Mouse (Mus musculus) forebrain, embryonic 12.5 days (tissue): Measurements from ENCODE around the gene Slamf6. TPM values are rescaled to one million over a fixed set of nuclear protein-coding genes. Genes with fewer than 3 reads are reported as not detected.

ENCODE experiments used
- ATAC-seq: fragments of 200-750 bp; cut with Nextera tagmentation; 2 replicates; pipeline ENCODE4 v1.8.0; 2017; ENCODE audit warnings: moderate TSS enrichment; ENCODE audit not compliant: low FRiP score
- H3K27ac ChIP-seq: fragments of 300-500 bp; sonication (generic); 2 replicates; pipeline ENCODE4 v1.5.1; 2016; ENCODE audit warnings: mild to moderate bottlenecking
- H3K27me3 ChIP-seq: fragments of 300-500 bp; sonication (generic); 2 replicates; pipeline ENCODE4 v1.6.1; 2016; ENCODE audit warnings: mild to moderate bottlenecking
- H3K36me3 ChIP-seq: fragments of 300-500 bp; sonication (generic); replicated peaks from 2 replicates; pipeline ENCODE4 v1.6.1; 2016; ENCODE audit warnings: mild to moderate bottlenecking
- H3K4me1 ChIP-seq: fragments of 300-500 bp; sonication (generic); 2 replicates; pipeline ENCODE4 v1.6.1; 2016
- H3K4me2 ChIP-seq: fragments of 300-500 bp; sonication (generic); 2 replicates; pipeline ENCODE4 v1.6.1; 2016; ENCODE audit warnings: mild to moderate bottlenecking, moderate library complexity
- H3K4me3 ChIP-seq: fragments of 300-500 bp; sonication (generic); replicated peaks from 2 replicates; pipeline ENCODE4 v1.5.1; 2016; ENCODE audit warnings: mild to moderate bottlenecking
- H3K9ac ChIP-seq: fragments of 300-500 bp; sonication (generic); 2 replicates; pipeline ENCODE4 v1.6.1; 2016; ENCODE audit warnings: mild to moderate bottlenecking
- H3K9me3 ChIP-seq: fragments of 300-500 bp; sonication (generic); 2 replicates; pipeline ENCODE4 v1.6.1; 2016
- WGBS: fragments of 180-500 bp; shearing (Covaris S2); methylation state at CpG from one replicate; pipeline ENCODE4 v1.1.7; 2016; 5-methylcytosine and 5-hydroxymethylcytosine counted together
- polyA plus RNA-seq: library from polyadenylated mRNA; unstranded; fragments of >200 nt; fragmentation: Nextera tagmentation; extraction: Ambion mirVana; gene quantifications from 2 replicates; pipeline ENCODE4 v1.2.1, GENCODE M21; 2016

Slamf6 gene
- polyA plus RNA-seq, 1 experiment from 2014 or later = not detected

DNA sequence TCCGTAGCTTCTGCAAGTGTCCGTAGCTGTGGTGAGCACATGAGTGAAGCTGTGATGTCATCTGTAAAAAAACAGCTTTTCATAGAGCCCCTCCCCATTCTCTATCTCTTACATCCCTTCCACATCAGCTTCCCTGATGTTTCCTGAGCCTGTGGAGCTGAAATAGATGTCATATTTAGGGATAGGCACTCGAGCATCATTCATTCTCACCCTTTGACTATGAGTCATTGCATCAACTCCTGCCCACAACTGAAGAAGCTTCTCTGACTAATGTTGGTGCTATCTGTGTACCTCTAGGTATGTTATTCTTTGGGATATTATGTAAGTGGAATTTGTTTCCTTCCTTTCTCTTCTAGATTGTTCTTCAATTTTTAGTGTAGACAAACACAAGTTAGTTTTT, 7.6 kb downstream of the Slamf6 start:
- Histone ChIP-seq H3K36me3 (no peaks in the 10 kb centered on the region), H3K4me2 (no peak overlapping the region), H3K27ac (no peak overlapping the region), H3K9ac (no peak overlapping the region), H3K27me3 (no peaks in the 10 kb centered on the region), H3K4me3 (no peak overlapping the region), H3K9me3 (no peaks in the 10 kb centered on the region), H3K4me1 (no peaks in the 10 kb centered on the region)
- ATAC-seq = no peak
- WGBS = 84% methylated on average over 3 of the region's 3 CpGs

DNA sequence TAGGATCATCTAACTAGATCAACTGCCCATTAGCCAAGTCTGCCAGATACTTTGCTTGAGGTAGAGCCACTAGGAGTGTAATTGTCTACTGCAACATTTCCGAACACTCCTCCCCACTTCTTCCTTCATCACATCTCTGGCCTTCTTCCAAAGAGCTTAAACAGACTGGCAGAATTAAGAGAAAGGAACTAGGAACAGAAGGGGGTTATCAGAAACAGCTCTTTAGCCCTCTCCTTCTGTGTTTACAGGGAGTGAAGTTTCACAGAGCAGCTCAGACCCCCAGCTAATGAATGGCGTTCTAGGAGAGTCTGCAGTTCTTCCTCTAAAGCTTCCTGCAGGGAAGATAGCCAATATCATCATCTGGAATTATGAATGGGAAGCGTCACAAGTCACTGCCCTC, 16.5 kb downstream of the Slamf6 start:
- Histone ChIP-seq H3K27me3 (no peaks in the 10 kb centered on the region), H3K4me3 (no peak overlapping the region), H3K4me2 (no peak overlapping the region), H3K9me3 (no peaks in the 10 kb centered on the region), H3K4me1 (no peaks in the 10 kb centered on the region), H3K9ac (no peak overlapping the region), H3K27ac (no peak overlapping the region), H3K36me3 (no peaks in the 10 kb centered on the region)
- WGBS = 77% methylated on average over 3 of the region's 3 CpGs
- no peak for ATAC-seq

DNA sequence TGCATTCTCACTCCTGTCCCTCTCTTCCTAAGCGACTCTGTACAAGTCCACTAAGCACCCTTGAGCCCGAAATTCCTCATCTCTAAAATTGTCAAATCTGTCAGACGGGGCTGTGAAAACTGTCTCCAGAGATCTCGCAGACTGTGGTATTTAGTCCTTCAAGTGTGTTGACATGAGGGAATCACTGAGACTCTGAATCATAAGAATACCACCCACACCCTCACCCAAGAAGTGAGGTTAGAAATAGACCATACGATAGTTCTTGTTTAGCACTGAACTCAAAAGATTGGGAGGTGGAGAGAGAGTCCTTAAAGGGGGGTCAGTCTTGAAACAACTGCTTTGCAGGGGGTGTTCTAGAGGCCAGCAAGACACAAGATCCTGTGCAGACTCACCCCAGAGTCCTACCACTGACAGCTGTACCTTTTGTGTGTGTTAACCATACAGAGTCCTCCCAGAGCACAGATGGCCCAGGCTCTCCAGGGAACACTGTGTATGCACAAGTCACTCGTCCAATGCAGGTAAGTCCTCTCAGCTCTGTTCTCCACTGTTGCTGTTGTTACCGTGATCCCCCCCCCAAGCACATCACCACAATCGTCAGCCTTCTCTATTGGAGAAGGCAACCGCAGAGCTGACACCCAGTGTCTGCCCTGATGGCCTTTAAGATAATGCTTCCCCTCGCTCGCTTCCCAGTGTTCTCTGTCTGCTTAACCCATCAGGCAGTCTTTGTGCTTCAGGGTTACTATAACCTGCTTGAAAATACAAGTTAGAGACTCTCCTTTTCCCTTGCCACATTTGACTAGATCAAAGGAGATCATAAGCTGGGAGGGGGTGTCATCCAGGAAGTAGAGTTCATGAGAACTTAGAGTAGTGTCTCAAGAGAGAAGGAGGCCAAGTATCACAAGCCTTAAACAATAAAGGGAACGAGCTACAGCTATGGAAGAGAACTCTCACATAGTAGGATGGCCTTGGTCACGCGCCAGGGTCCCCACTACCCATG, 21.9 kb downstream of the Slamf6 start:
- WGBS = 84% methylated on average over 14 of the region's 14 CpGs
- Histone ChIP-seq H3K4me1 (0 out of 2 replicates have a peak, but pooled peaks cover 3% of the 10 kb centered on the region), H3K4me3 (no peak overlapping the region), H3K4me2 (no peak overlapping the region), H3K9me3 (no peaks in the 10 kb centered on the region), H3K27me3 (no peaks in the 10 kb centered on the region), H3K36me3 (no peaks in the 10 kb centered on the region), H3K9ac (no peak overlapping the region), H3K27ac (no peak overlapping the region)
- no peak for ATAC-seq

DNA sequence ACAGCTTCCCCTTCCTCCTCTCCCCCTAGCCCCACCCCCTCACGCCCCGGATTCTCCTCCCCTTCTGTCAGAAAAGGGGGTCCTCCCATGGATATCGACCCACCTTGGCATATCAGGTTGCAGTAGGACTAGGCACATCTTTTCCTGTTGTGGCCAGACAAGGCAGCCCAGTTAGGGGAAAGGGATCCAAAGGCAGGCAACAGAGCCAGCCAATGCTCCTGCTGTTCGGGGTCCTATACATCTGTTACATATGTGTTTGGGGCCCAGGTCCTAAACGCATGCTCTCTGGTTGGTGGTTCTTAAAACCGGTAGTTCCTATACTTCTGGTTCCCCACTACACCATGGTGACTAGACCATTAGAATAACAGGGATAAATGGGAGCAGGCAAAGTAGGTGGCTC, 23.3 kb downstream of the Slamf6 start:
- 79% methylated on average over 6 of the region's 6 CpGs for WGBS
- H3K36me3 ChIP-seq = no peaks in the 10 kb centered on the region
- no peak overlapping the region for H3K27ac ChIP-seq
- H3K4me2 ChIP-seq = no peak overlapping the region
- no peak for ATAC-seq
- no peak overlapping the region for H3K9ac ChIP-seq
- 0 out of 2 replicates have a peak, but pooled peaks cover 3% of the 10 kb centered on the region for H3K4me1 ChIP-seq
- H3K4me3 ChIP-seq = no peak overlapping the region
- H3K9me3 ChIP-seq = no peaks in the 10 kb centered on the region
- no peaks in the 10 kb centered on the region for H3K27me3 ChIP-seq

DNA sequence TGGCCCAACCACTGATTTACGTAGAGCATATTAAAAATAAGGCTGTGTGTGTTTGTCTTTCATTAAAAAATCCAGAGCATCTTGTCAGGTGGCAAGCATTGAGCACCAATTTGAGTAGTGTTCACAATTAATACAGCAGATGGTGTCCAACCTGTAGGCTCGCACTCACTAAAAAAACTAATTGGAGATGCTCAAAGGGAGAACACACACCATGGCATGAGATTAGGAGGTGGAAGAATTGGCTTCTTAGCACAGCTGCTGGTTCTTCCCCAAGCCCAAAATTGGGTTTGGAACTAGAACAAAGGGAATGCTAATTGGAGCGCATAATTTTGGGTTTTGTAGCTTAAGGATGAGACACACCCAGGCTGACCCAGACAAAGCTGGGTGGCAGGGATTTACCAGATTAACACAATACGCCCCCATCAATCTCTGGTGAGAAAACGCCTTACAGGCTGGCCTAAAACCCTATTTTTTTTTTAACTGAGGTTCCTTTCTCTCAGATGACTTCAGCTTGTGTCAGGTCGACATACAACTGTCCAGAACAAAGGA, 29.2 kb downstream of the Slamf6 start:
- no peaks in the 10 kb centered on the region for H3K36me3 ChIP-seq
- H3K4me2 ChIP-seq = no peak overlapping the region
- H3K27me3 ChIP-seq = no peaks in the 10 kb centered on the region
- no peak for ATAC-seq
- 45% methylated on average over 6 of the region's 6 CpGs for WGBS
- H3K9me3 ChIP-seq = no peaks in the 10 kb centered on the region
- no peak overlapping the region for H3K4me3 ChIP-seq
- no peak overlapping the region for H3K27ac ChIP-seq
- no peaks in the 10 kb centered on the region for H3K4me1 ChIP-seq
- no peak overlapping the region for H3K9ac ChIP-seq

DNA sequence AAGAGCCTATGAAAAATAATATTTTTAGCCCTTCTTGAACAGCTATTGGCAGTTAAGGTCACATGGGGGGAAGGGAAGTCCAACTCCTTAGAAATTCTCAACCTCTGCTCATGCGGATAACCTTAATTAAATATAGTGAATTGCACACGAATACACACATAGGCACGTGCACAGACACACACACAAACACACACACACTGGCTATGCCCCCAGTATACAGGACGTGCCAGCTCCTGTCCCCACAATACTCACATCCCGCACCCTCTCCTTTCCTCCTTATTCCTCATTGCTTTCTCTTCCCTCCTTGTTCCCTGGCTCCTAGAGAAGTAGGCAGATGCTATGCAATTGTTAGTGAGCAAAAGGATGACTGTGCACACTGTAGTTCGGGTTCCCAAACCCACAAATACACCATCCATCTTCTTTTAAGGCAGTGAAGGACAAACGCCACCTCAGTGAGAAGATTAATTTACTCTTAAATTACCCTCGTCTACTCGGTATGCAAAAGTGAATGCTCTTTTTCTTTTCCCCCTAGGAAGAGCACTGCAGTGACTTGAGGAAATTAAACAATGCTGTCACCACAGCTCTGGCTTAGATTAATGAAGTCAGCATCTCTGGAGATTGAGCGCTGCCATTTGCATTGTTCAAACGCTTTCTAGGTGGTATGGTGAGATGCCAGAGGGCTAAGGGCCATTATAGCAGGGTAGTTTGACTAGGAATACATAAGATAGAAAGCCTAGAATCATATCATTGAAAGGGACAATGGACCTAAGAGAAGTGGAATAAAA, 31.0 kb downstream of the Slamf6 start:
- Histone ChIP-seq H3K9me3 (no peaks in the 10 kb centered on the region), H3K4me3 (no peak overlapping the region), H3K27ac (no peak overlapping the region), H3K36me3 (no peaks in the 10 kb centered on the region), H3K9ac (no peak overlapping the region), H3K4me2 (no peak overlapping the region), H3K4me1 (no peaks in the 10 kb centered on the region), H3K27me3 (no peaks in the 10 kb centered on the region)
- no peak for ATAC-seq
- WGBS = 71% methylated on average over 11 of the region's 11 CpGs

DNA sequence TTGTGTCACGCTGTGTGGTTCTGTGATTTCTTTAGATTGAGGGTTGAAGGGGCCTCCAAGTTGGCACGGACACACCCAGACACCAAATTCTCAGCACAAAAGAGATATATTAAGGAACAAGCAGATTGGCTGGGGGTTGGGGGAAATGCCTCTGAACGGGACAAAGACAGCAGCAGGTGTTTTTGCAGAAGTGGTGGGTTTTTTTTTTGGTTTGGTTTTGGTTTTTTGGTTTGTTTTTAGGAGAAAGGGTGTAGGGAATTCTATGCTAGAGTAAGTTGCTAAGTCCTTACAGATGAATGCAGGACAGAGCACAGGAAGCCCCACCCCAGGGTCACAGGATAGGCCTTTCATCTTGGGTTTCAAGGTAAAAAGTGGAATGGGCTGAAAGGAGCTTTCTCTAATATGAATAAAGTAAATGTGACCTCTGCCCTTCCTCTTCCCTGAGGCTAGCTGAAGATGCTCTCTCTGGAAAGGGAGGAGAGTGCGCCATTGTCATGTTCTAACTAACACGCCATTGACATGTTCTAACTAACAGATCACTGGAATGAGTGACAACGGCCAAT, 31.7 kb downstream of the Slamf6 start:
- 85% methylated on average over 6 of the region's 6 CpGs for WGBS
- Histone ChIP-seq H3K4me1 (no peaks in the 10 kb centered on the region), H3K27ac (no peak overlapping the region), H3K9me3 (no peaks in the 10 kb centered on the region), H3K27me3 (no peaks in the 10 kb centered on the region), H3K9ac (no peak overlapping the region), H3K36me3 (no peaks in the 10 kb centered on the region), H3K4me2 (no peak overlapping the region), H3K4me3 (no peak overlapping the region)
- no peak for ATAC-seq

DNA sequence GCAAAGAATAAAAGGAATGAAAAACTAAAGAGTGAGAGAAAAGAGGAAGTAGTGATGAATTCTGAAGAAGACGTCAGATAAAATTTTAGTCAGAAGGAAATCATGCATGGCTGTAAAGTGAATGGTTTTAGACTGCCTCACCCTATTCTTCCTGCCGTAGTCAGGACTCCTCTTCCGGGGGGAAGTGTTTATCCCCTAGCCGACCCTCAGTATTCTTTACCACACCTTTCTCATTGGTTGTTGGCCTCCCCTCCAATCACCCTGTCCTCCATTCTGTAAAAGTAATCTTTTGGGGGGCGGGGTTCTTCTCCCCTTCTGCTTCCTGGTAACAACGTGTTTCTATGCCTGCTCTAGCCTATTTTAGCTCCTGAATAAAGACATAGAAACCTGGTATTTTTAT, 37.8 kb downstream of the Slamf6 start:
- Histone ChIP-seq H3K27ac (no peak overlapping the region), H3K4me3 (no peak overlapping the region), H3K9me3 (no peaks in the 10 kb centered on the region), H3K4me2 (no peak overlapping the region), H3K27me3 (no peaks in the 10 kb centered on the region), H3K4me1 (no peaks in the 10 kb centered on the region), H3K36me3 (no peaks in the 10 kb centered on the region), H3K9ac (no peak overlapping the region)
- 76% methylated on average over 6 of the region's 6 CpGs for WGBS
- no peak for ATAC-seq

DNA sequence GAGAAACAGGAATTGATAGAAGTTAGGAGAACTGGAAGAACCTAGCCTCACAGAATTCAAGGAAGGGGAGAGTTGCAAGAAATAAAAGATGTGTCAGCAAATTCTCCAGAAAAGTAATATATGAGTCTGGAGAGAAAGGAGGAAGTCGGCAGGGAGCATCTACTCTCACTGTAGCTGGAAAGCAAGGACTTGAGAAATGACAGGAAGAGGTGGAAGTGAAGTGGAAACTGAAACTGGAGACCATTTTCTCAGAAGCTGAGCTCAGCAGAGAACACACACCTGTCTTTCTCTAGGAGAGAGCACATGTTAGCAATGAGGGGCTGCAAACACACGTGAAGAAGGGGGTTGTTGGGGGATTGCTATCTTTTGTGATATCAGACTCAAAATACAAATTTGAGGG, 40.1 kb downstream of the Slamf6 start:
- ATAC-seq = no peak
- 90% methylated on average over 2 of the region's 2 CpGs for WGBS
- Histone ChIP-seq H3K4me3 (no peak overlapping the region), H3K4me2 (no peak overlapping the region), H3K27me3 (no peaks in the 10 kb centered on the region), H3K9me3 (no peaks in the 10 kb centered on the region), H3K36me3 (no peaks in the 10 kb centered on the region), H3K27ac (no peak overlapping the region), H3K4me1 (no peaks in the 10 kb centered on the region), H3K9ac (no peak overlapping the region)

DNA sequence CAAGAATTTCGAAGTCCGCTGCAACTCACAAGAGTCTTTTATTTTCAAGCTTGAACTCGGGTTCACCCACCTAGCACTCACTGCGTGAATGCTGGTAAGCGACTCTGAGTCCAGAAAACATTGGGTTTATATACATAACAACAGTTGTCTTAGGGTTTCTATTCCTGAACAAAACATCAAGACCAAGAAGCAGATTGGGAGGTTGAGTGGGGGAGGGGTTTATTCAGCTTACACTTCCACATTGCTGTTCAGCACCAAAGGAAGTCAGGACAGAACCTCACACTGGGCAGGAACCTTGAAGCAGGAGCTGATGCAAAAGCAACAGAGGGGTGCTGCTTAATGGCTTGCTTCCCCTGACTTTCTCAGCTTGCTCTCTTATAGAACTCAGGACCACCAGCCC, 43.4 kb downstream of the Slamf6 start:
- no peak overlapping the region for H3K4me2 ChIP-seq
- no peak overlapping the region for H3K9ac ChIP-seq
- H3K27ac ChIP-seq = no peak overlapping the region
- ATAC-seq = no peak
- H3K4me1 ChIP-seq = no peaks in the 10 kb centered on the region; the same call in 1 of the 2 replicates
- no peaks in the 10 kb centered on the region for H3K36me3 ChIP-seq
- no peaks in the 10 kb centered on the region for H3K9me3 ChIP-seq
- WGBS = 90% methylated on average over 5 of the region's 5 CpGs
- no peak overlapping the region for H3K4me3 ChIP-seq
- no peaks in the 10 kb centered on the region for H3K27me3 ChIP-seq

DNA sequence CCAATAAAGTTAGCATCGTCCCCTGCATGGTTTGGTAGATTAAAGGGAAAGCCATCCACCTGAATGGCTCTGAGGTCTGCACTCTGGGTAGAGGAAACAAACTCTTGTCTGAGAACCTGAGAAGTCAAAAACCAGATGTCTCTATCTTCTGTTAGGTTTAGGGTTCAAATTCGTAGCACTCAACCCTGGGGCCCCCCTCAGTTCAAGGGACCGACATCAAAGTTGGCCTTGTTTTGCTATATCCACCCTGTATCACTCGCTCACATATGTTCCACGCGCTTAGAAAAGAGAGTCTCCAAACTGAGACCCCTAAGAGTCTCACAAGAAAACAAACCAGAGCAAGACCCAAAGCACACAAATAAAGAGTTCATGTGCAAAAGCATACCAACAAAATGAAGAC, 44.4 kb downstream of the Slamf6 start:
- H3K4me2 ChIP-seq = no peak overlapping the region
- H3K4me3 ChIP-seq = no peak overlapping the region
- no peaks in the 10 kb centered on the region for H3K9me3 ChIP-seq
- H3K27me3 ChIP-seq = no peaks in the 10 kb centered on the region
- H3K4me1 ChIP-seq = no peaks in the 10 kb centered on the region; the same call in 1 of the 2 replicates
- 91% methylated on average over 6 of the region's 6 CpGs for WGBS
- H3K27ac ChIP-seq = no peak overlapping the region
- ATAC-seq = no peak
- H3K9ac ChIP-seq = no peak overlapping the region
- H3K36me3 ChIP-seq = no peaks in the 10 kb centered on the region

DNA sequence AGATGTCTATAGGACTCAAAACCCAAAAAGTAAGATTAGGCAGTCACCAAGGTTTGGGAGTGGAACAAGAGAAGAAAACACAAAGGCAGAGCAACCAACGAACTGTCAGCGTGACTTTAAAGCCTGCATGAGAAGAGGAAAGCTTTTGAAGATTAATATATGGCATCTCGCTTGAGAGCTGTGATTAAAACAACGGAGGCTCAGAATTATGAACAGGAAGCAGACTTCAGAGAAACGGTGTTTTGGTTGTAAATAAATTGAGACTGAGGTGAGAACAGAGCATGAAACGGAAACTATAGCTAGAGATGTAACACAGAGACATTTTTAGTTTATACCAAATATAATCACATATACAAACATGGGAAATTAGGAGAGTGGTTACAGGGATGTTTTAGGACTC, 46.3 kb downstream of the Slamf6 start:
- Histone ChIP-seq H3K4me2 (no peak overlapping the region), H3K27me3 (no peaks in the 10 kb centered on the region), H3K36me3 (no peaks in the 10 kb centered on the region), H3K9me3 (no peaks in the 10 kb centered on the region), H3K27ac (no peak overlapping the region), H3K9ac (no peak overlapping the region), H3K4me1 (no peaks in the 10 kb centered on the region; the same call in 1 of the 2 replicates), H3K4me3 (no peak overlapping the region)
- 82% methylated on average over 6 of the region's 6 CpGs for WGBS
- no peak for ATAC-seq
